Mouse (Mus musculus): ENCODE measurements around the gene Gm20518. TPM values are rescaled to one million over a fixed set of nuclear protein-coding genes. Genes with fewer than 3 reads are reported as not detected.

Gene Gm20518
- polyA plus RNA-seq, 1 experiment from 2014 or later = 1.1 TPM

GRCm38 (mm10) chr16:17865293-17865692 is 26.2 kb downstream of the Gm20518 start:
- peaks cover 59% of the 10 kb centered on the region for H3K36me3 ChIP-seq
- no peaks in the 10 kb centered on the region for H3K4me1 ChIP-seq
- no peak overlapping the region for H3K27ac ChIP-seq
- H3K27me3 ChIP-seq = no peaks in the 10 kb centered on the region
- H3K4me2 ChIP-seq = no peak overlapping the region
- ATAC-seq (replicated peaks; ENCODE audit: low FRiP score) = no peak
- H3K9me3 ChIP-seq (replicated peaks) = no peaks in the 10 kb centered on the region
- no peak overlapping the region for H3K9ac ChIP-seq
- no peak overlapping the region for H3K4me3 ChIP-seq (replicated peaks)
- 63% methylated on average over 2 of the region's 2 CpGs for WGBS

GRCm38 (mm10) chr16:17858592-17858991 is 32.9 kb downstream of the Gm20518 start:
- no peak for ATAC-seq (replicated peaks; ENCODE audit: low FRiP score)

GRCm38 (mm10) chr16:17857157-17857556 is 34.3 kb downstream of the Gm20518 start:
- H3K4me3 ChIP-seq (replicated peaks) = no peak overlapping the region
- H3K27me3 ChIP-seq = no peaks in the 10 kb centered on the region
- H3K4me2 ChIP-seq = no peak overlapping the region
- 86% methylated on average over 7 of the region's 7 CpGs for WGBS
- ATAC-seq (replicated peaks; ENCODE audit: low FRiP score) = no peak
- no peak overlapping the region for H3K9ac ChIP-seq
- no peak overlapping the region for H3K27ac ChIP-seq
- peaks cover 87% of the 10 kb centered on the region for H3K36me3 ChIP-seq
- no peaks in the 10 kb centered on the region for H3K4me1 ChIP-seq
- no peaks in the 10 kb centered on the region for H3K9me3 ChIP-seq (replicated peaks)

More at GRCm38 (mm10) chr16:17858592-17858991, 32.9 kb downstream of the Gm20518 start:
- Histone ChIP-seq H3K4me3 (replicated peaks) (no peak overlapping the region), H3K36me3 (peaks cover 82% of the 10 kb centered on the region), H3K27ac (no peak overlapping the region), H3K9me3 (replicated peaks) (no peaks in the 10 kb centered on the region), H3K9ac (no peak overlapping the region), H3K4me1 (no peaks in the 10 kb centered on the region), H3K4me2 (no peak overlapping the region), H3K27me3 (no peaks in the 10 kb centered on the region)

GRCm38 (mm10) chr16:17853263-17853662 is 38.2 kb downstream of the Gm20518 start:
- Histone ChIP-seq H3K4me3 (replicated peaks) (no peak overlapping the region), H3K9ac (no peak overlapping the region), H3K36me3 (peaks cover 93% of the 10 kb centered on the region), H3K27me3 (no peaks in the 10 kb centered on the region), H3K9me3 (replicated peaks) (no peaks in the 10 kb centered on the region), H3K4me2 (no peak overlapping the region), H3K4me1 (no peaks in the 10 kb centered on the region), H3K27ac (no peak overlapping the region)
- ATAC-seq (replicated peaks; ENCODE audit: low FRiP score) = no peak
- 84% methylated on average over 2 of the region's 2 CpGs for WGBS

- Histone ChIP-seq H3K9ac (no peak overlapping the region), H3K27me3 (no peaks in the 10 kb centered on the region), H3K4me1 (no peaks in the 10 kb centered on the region), H3K4me2 (no peak overlapping the region), H3K36me3 (peaks cover 93% of the 10 kb centered on the region), H3K4me3 (replicated peaks) (no peak overlapping the region), H3K9me3 (replicated peaks) (no peaks in the 10 kb centered on the region), H3K27ac (no peak overlapping the region)
- no peak for ATAC-seq (replicated peaks; ENCODE audit: low FRiP score)
- WGBS = 100% methylated on average over 1 of the region's 1 CpGs
These were observed 39.6 kb downstream of the Gm20518 start for GRCm38 (mm10) chr16:17851860-17852259.

GRCm38 (mm10) chr16:17851331-17851730 is 40.1 kb downstream of the Gm20518 start:
- no peaks in the 10 kb centered on the region for H3K4me1 ChIP-seq
- peaks cover 93% of the 10 kb centered on the region for H3K36me3 ChIP-seq
- WGBS = 96% methylated on average over 5 of the region's 5 CpGs
- no peak for ATAC-seq (replicated peaks; ENCODE audit: low FRiP score)
- no peak overlapping the region for H3K9ac ChIP-seq
- no peaks in the 10 kb centered on the region for H3K27me3 ChIP-seq
- no peak overlapping the region for H3K4me2 ChIP-seq
- H3K9me3 ChIP-seq (replicated peaks) = no peaks in the 10 kb centered on the region
- no peak overlapping the region for H3K4me3 ChIP-seq (replicated peaks)
- H3K27ac ChIP-seq = no peak overlapping the region

- H3K9ac ChIP-seq = no peak overlapping the region
- H3K36me3 ChIP-seq = peaks cover 95% of the 10 kb centered on the region
- no peak overlapping the region for H3K4me2 ChIP-seq
- 87% methylated on average over 6 of the region's 6 CpGs for WGBS
- no peaks in the 10 kb centered on the region for H3K27me3 ChIP-seq
- ATAC-seq (replicated peaks; ENCODE audit: low FRiP score) = no peak
- H3K9me3 ChIP-seq (replicated peaks) = no peaks in the 10 kb centered on the region
- H3K4me1 ChIP-seq = no peaks in the 10 kb centered on the region
- no peak overlapping the region for H3K27ac ChIP-seq
- H3K4me3 ChIP-seq (replicated peaks) = no peak overlapping the region
These were observed 42.0 kb downstream of the Gm20518 start for GRCm38 (mm10) chr16:17849486-17849885.

- H3K27me3 ChIP-seq = no peaks in the 10 kb centered on the region
- H3K4me1 ChIP-seq = no peaks in the 10 kb centered on the region
- no peak overlapping the region for H3K4me3 ChIP-seq (replicated peaks)
- no peak overlapping the region for H3K4me2 ChIP-seq
- ATAC-seq (replicated peaks; ENCODE audit: low FRiP score) = no peak
- H3K9ac ChIP-seq = no peak overlapping the region
- H3K36me3 ChIP-seq = peaks cover 95% of the 10 kb centered on the region
- H3K27ac ChIP-seq = no peak overlapping the region
- WGBS = 25% methylated on average over 1 of the region's 1 CpGs
- no peaks in the 10 kb centered on the region for H3K9me3 ChIP-seq (replicated peaks)
These were observed 42.5 kb downstream of the Gm20518 start for GRCm38 (mm10) chr16:17848928-17849327.

- Histone ChIP-seq H3K36me3 (peaks cover 96% of the 10 kb centered on the region), H3K4me3 (replicated peaks) (no peak overlapping the region), H3K4me1 (no peaks in the 10 kb centered on the region), H3K27me3 (no peaks in the 10 kb centered on the region), H3K9ac (no peak overlapping the region), H3K9me3 (replicated peaks) (no peaks in the 10 kb centered on the region), H3K27ac (no peak overlapping the region), H3K4me2 (no peak overlapping the region)
- ATAC-seq (replicated peaks; ENCODE audit: low FRiP score) = no peak
- 91% methylated on average over 6 of the region's 6 CpGs for WGBS
These were observed 43.0 kb downstream of the Gm20518 start for GRCm38 (mm10) chr16:17848431-17848830.

- Histone ChIP-seq H3K4me3 (replicated peaks) (no peak overlapping the region), H3K4me2 (no peak overlapping the region), H3K27ac (no peak overlapping the region), H3K9me3 (replicated peaks) (no peaks in the 10 kb centered on the region), H3K9ac (no peak overlapping the region), H3K27me3 (no peaks in the 10 kb centered on the region), H3K4me1 (no peaks in the 10 kb centered on the region), H3K36me3 (peaks cover 91% of the 10 kb centered on the region)
- WGBS = 88% methylated on average over 10 of the region's 10 CpGs
- ATAC-seq (replicated peaks; ENCODE audit: low FRiP score) = no peak
These were observed 47.6 kb downstream of the Gm20518 start for GRCm38 (mm10) chr16:17843701-17844365.

- peaks cover 77% of the 10 kb centered on the region for H3K36me3 ChIP-seq
- no peak for ATAC-seq (replicated peaks; ENCODE audit: low FRiP score)
- no peaks in the 10 kb centered on the region for H3K4me1 ChIP-seq
- 0 out of 2 replicates have a peak, but pooled peaks cover 2% of the 10 kb centered on the region for H3K27me3 ChIP-seq
- WGBS = 95% methylated on average over 7 of the region's 7 CpGs
- H3K27ac ChIP-seq = no peak overlapping the region
- no peak overlapping the region for H3K4me3 ChIP-seq (replicated peaks)
- no peak overlapping the region for H3K9ac ChIP-seq
- H3K4me2 ChIP-seq = no peak overlapping the region
- H3K9me3 ChIP-seq (replicated peaks) = no peaks in the 10 kb centered on the region
These were observed 49.0 kb downstream of the Gm20518 start for GRCm38 (mm10) chr16:17842437-17842836.

GRCm38 (mm10) chr16:17839976-17840375 is 51.5 kb downstream of the Gm20518 start:
- no peak overlapping the region for H3K9ac ChIP-seq

GRCm38 (mm10) chr16:17838051-17838450 is 53.4 kb downstream of the Gm20518 start, which contains the start of gene Car15:
Gene Car15 (minus strand): TSS chr16:17838364.
- H3K9me3 ChIP-seq (replicated peaks) = no peaks in the 10 kb centered on the region

More at GRCm38 (mm10) chr16:17839976-17840375, 51.5 kb downstream of the Gm20518 start:
- H3K4me3 ChIP-seq (replicated peaks) = no peak overlapping the region
- no peak overlapping the region for H3K27ac ChIP-seq
- ATAC-seq (replicated peaks; ENCODE audit: low FRiP score) = no peak
- WGBS = 86% methylated on average over 4 of the region's 4 CpGs
- no peaks in the 10 kb centered on the region for H3K4me1 ChIP-seq
- H3K36me3 ChIP-seq = peaks cover 52% of the 10 kb centered on the region
- H3K27me3 ChIP-seq = peaks cover 27% of the 10 kb centered on the region
- H3K9me3 ChIP-seq (replicated peaks) = no peaks in the 10 kb centered on the region
- no peak overlapping the region for H3K4me2 ChIP-seq

More at GRCm38 (mm10) chr16:17838051-17838450, 53.4 kb downstream of the Gm20518 start, which contains the start of gene Car15:
- peaks cover 46% of the 10 kb centered on the region for H3K27me3 ChIP-seq
- H3K4me1 ChIP-seq = peaks cover 16% of the 10 kb centered on the region
- H3K36me3 ChIP-seq = peaks cover 33% of the 10 kb centered on the region
- H3K9ac ChIP-seq = no peak within 1 kb of the TSS
- no peak within 1 kb of the TSS for H3K27ac ChIP-seq
- H3K4me2 ChIP-seq = no peak within 1 kb of the TSS
- no peak within 1 kb of the TSS for H3K4me3 ChIP-seq (replicated peaks)
- 74% methylated on average over 6 of the region's 6 CpGs for WGBS
- no peak for ATAC-seq (replicated peaks; ENCODE audit: low FRiP score)

Data from kidney, embryonic 15.5 days (tissue).